Mouse (Mus musculus): ENCODE data around the gene Scarb1. TPM values are rescaled to one million over a fixed set of nuclear protein-coding genes. Genes with fewer than 3 reads are reported as not detected.

Scarb1 gene
- polyA plus RNA-seq, 1 experiment from 2014 or later, result 60.6 TPM

- Histone ChIP-seq H3K4me1 (ENCODE audit: control insufficient read depth, insufficient read depth, low read length) (peaks cover 32% of the 10 kb centered on the region), H3K9me3 (replicated peaks; ENCODE audit: control insufficient read depth, low read length) (no peaks in the 10 kb centered on the region), H3K9ac (ENCODE audit: low read length) (peak overlapping the region; percentile 85), H3K4me2 (ENCODE audit: low read depth, low read length) (peak overlapping the region; percentile 96), H3K27me3 (ENCODE audit: control insufficient read depth, insufficient read depth, low read length) (no peaks in the 10 kb centered on the region), H3K36me3 (ENCODE audit: control insufficient read depth, insufficient read depth, low read length) (no peaks in the 10 kb centered on the region), H3K27ac (ENCODE audit: low read length) (peak overlapping the region; percentile 14), H3K4me3 (replicated peaks; ENCODE audit: low read length) (peak overlapping the region; percentile 87)
- peak; percentile 14; the same call in 1 of the 2 replicates for ATAC-seq (ENCODE audit: insufficient read depth, low FRiP score)
- 7% methylated on average over 25 of the region's 25 CpGs for WGBS
Measured at GRCm38 (mm10) chr5:125339851-125340531, 903 bp downstream of the Scarb1 start.

- H3K27ac ChIP-seq (ENCODE audit: low read length), result peak overlapping the region; percentile 14
- WGBS, result 11% methylated on average over 18 of the region's 18 CpGs
Measured at GRCm38 (mm10) chr5:125339108-125339751, 1.7 kb downstream of the Scarb1 start.

GRCm38 (mm10) chr5:125337526-125337925 lies 3.4 kb downstream of the Scarb1 start:
- no peaks in the 10 kb centered on the region for H3K27me3 ChIP-seq (ENCODE audit: control insufficient read depth, insufficient read depth, low read length)
- peaks cover 32% of the 10 kb centered on the region for H3K4me1 ChIP-seq (ENCODE audit: control insufficient read depth, insufficient read depth, low read length)
- H3K4me3 ChIP-seq (replicated peaks; ENCODE audit: low read length), result no peak overlapping the region
- WGBS, result 69% methylated on average over 7 of the region's 7 CpGs
- H3K27ac ChIP-seq (ENCODE audit: low read length), result no peak overlapping the region; the same call in 1 of the 2 replicates
- H3K36me3 ChIP-seq (ENCODE audit: control insufficient read depth, insufficient read depth, low read length), result no peaks in the 10 kb centered on the region
- ATAC-seq (ENCODE audit: insufficient read depth, low FRiP score), result no peak
- H3K9ac ChIP-seq (ENCODE audit: low read length), result no peak overlapping the region
- no peak overlapping the region for H3K4me2 ChIP-seq (ENCODE audit: low read depth, low read length)
- no peaks in the 10 kb centered on the region for H3K9me3 ChIP-seq (replicated peaks; ENCODE audit: control insufficient read depth, low read length)

More at GRCm38 (mm10) chr5:125339108-125339751, 1.7 kb downstream of the Scarb1 start:
- Histone ChIP-seq H3K36me3 (ENCODE audit: control insufficient read depth, insufficient read depth, low read length) (no peaks in the 10 kb centered on the region), H3K4me1 (ENCODE audit: control insufficient read depth, insufficient read depth, low read length) (peaks cover 32% of the 10 kb centered on the region), H3K9ac (ENCODE audit: low read length) (peak overlapping the region; percentile 85), H3K27me3 (ENCODE audit: control insufficient read depth, insufficient read depth, low read length) (no peaks in the 10 kb centered on the region), H3K4me2 (ENCODE audit: low read depth, low read length) (peak overlapping the region; percentile 96), H3K4me3 (replicated peaks; ENCODE audit: low read length) (peak overlapping the region; percentile 87), H3K9me3 (replicated peaks; ENCODE audit: control insufficient read depth, low read length) (no peaks in the 10 kb centered on the region)
- ATAC-seq (ENCODE audit: insufficient read depth, low FRiP score), result no peak

- Histone ChIP-seq H3K4me3 (replicated peaks; ENCODE audit: low read length) (no peak overlapping the region), H3K9ac (ENCODE audit: low read length) (0 out of 2 replicates have a peak overlapping the region, but pooled peaks have one; percentile 28), H3K9me3 (replicated peaks; ENCODE audit: control insufficient read depth, low read length) (no peaks in the 10 kb centered on the region), H3K36me3 (ENCODE audit: control insufficient read depth, insufficient read depth, low read length) (no peaks in the 10 kb centered on the region), H3K27ac (ENCODE audit: low read length) (no peak overlapping the region; the same call in 1 of the 2 replicates), H3K27me3 (ENCODE audit: control insufficient read depth, insufficient read depth, low read length) (no peaks in the 10 kb centered on the region), H3K4me1 (ENCODE audit: control insufficient read depth, insufficient read depth, low read length) (peaks cover 32% of the 10 kb centered on the region), H3K4me2 (ENCODE audit: low read depth, low read length) (no peak overlapping the region)
- 45% methylated on average over 9 of the region's 9 CpGs for WGBS
- ATAC-seq (ENCODE audit: insufficient read depth, low FRiP score), result no peak
Measured at GRCm38 (mm10) chr5:125337012-125337411, 3.9 kb downstream of the Scarb1 start.

- Histone ChIP-seq H3K4me2 (ENCODE audit: low read depth, low read length) (no peak overlapping the region), H3K9ac (ENCODE audit: low read length) (no peak overlapping the region), H3K4me3 (replicated peaks; ENCODE audit: low read length) (no peak overlapping the region), H3K9me3 (replicated peaks; ENCODE audit: control insufficient read depth, low read length) (no peaks in the 10 kb centered on the region), H3K36me3 (ENCODE audit: control insufficient read depth, insufficient read depth, low read length) (no peaks in the 10 kb centered on the region), H3K27ac (ENCODE audit: low read length) (no peak overlapping the region), H3K27me3 (ENCODE audit: control insufficient read depth, insufficient read depth, low read length) (no peaks in the 10 kb centered on the region), H3K4me1 (ENCODE audit: control insufficient read depth, insufficient read depth, low read length) (peaks cover 9% of the 10 kb centered on the region; the same call in 1 of the 2 replicates)
- 79% methylated on average over 6 of the region's 6 CpGs for whole genome bisulfite sequencing
- ATAC-seq (ENCODE audit: insufficient read depth, low FRiP score), result no peak
Measured at GRCm38 (mm10) chr5:125333009-125333408, 7.9 kb downstream of the Scarb1 start.

- Histone ChIP-seq H3K27ac (ENCODE audit: low read length) (no peak overlapping the region), H3K27me3 (ENCODE audit: control insufficient read depth, insufficient read depth, low read length) (no peaks in the 10 kb centered on the region), H3K4me3 (replicated peaks; ENCODE audit: low read length) (no peak overlapping the region), H3K9ac (ENCODE audit: low read length) (0 out of 2 replicates have a peak overlapping the region, but pooled peaks have one; percentile 11), H3K36me3 (ENCODE audit: control insufficient read depth, insufficient read depth, low read length) (no peaks in the 10 kb centered on the region), H3K4me2 (ENCODE audit: low read depth, low read length) (no peak overlapping the region), H3K4me1 (ENCODE audit: control insufficient read depth, insufficient read depth, low read length) (peaks cover 5% of the 10 kb centered on the region; the same call in 1 of the 2 replicates), H3K9me3 (replicated peaks; ENCODE audit: control insufficient read depth, low read length) (no peaks in the 10 kb centered on the region)
- ATAC-seq (ENCODE audit: insufficient read depth, low FRiP score), result no peak
- WGBS, result 81% methylated on average over 4 of the region's 4 CpGs
Measured at GRCm38 (mm10) chr5:125332333-125332732, 8.6 kb downstream of the Scarb1 start.

- no peaks in the 10 kb centered on the region; the same call in 1 of the 2 replicates for H3K4me1 ChIP-seq (ENCODE audit: control insufficient read depth, insufficient read depth, low read length)
- H3K9me3 ChIP-seq (replicated peaks; ENCODE audit: control insufficient read depth, low read length), result no peaks in the 10 kb centered on the region
- no peak overlapping the region for H3K9ac ChIP-seq (ENCODE audit: low read length)
- 42% methylated on average over 3 of the region's 3 CpGs for WGBS
- H3K27ac ChIP-seq (ENCODE audit: low read length), result no peak overlapping the region
- no peaks in the 10 kb centered on the region for H3K36me3 ChIP-seq (ENCODE audit: control insufficient read depth, insufficient read depth, low read length)
- H3K4me3 ChIP-seq (replicated peaks; ENCODE audit: low read length), result no peak overlapping the region
- no peaks in the 10 kb centered on the region for H3K27me3 ChIP-seq (ENCODE audit: control insufficient read depth, insufficient read depth, low read length)
- ATAC-seq (ENCODE audit: insufficient read depth, low FRiP score), result no peak
- no peak overlapping the region for H3K4me2 ChIP-seq (ENCODE audit: low read depth, low read length)
Measured at GRCm38 (mm10) chr5:125331811-125332210, 9.1 kb downstream of the Scarb1 start.

GRCm38 (mm10) chr5:125331094-125331493 lies 9.8 kb downstream of the Scarb1 start:
- H3K4me2 ChIP-seq (ENCODE audit: low read depth, low read length), result no peak overlapping the region
- no peak overlapping the region for H3K9ac ChIP-seq (ENCODE audit: low read length)
- H3K4me3 ChIP-seq (replicated peaks; ENCODE audit: low read length), result no peak overlapping the region
- H3K27ac ChIP-seq (ENCODE audit: low read length), result no peak overlapping the region
- H3K36me3 ChIP-seq (ENCODE audit: control insufficient read depth, insufficient read depth, low read length), result no peaks in the 10 kb centered on the region
- no peaks in the 10 kb centered on the region for H3K9me3 ChIP-seq (replicated peaks; ENCODE audit: control insufficient read depth, low read length)
- no peaks in the 10 kb centered on the region for H3K27me3 ChIP-seq (ENCODE audit: control insufficient read depth, insufficient read depth, low read length)
- 38% methylated on average over 3 of the region's 3 CpGs for WGBS
- peaks cover 4% of the 10 kb centered on the region; the same call in 1 of the 2 replicates for H3K4me1 ChIP-seq (ENCODE audit: control insufficient read depth, insufficient read depth, low read length)
- ATAC-seq (ENCODE audit: insufficient read depth, low FRiP score), result no peak

- Histone ChIP-seq H3K9me3 (replicated peaks; ENCODE audit: control insufficient read depth, low read length) (no peaks in the 10 kb centered on the region), H3K27me3 (ENCODE audit: control insufficient read depth, insufficient read depth, low read length) (no peaks in the 10 kb centered on the region), H3K4me2 (ENCODE audit: low read depth, low read length) (no peak overlapping the region), H3K27ac (ENCODE audit: low read length) (no peak overlapping the region), H3K9ac (ENCODE audit: low read length) (no peak overlapping the region), H3K36me3 (ENCODE audit: control insufficient read depth, insufficient read depth, low read length) (no peaks in the 10 kb centered on the region), H3K4me3 (replicated peaks; ENCODE audit: low read length) (no peak overlapping the region), H3K4me1 (ENCODE audit: control insufficient read depth, insufficient read depth, low read length) (peaks cover 5% of the 10 kb centered on the region; the same call in 1 of the 2 replicates)
- WGBS, result 60% methylated on average over 8 of the region's 8 CpGs
- ATAC-seq (ENCODE audit: insufficient read depth, low FRiP score), result no peak
Measured at GRCm38 (mm10) chr5:125330656-125331055, 10.2 kb downstream of the Scarb1 start.
